Mouse (Mus musculus) erythroid progenitor cell, adult 5-6 weeks (primary cell): ENCODE data around the gene Fndc11. TPM values are rescaled to one million over a fixed set of nuclear protein-coding genes. Genes with fewer than 3 reads are reported as not detected.
"Not testable (repeated sequence)": the region's sequence is repeated elsewhere in the genome, so short reads cannot be mapped to it uniquely, and the experiment has no call there.

ENCODE experiments used
- ATAC-seq: replicated peaks from 2 replicates; pipeline ENCODE4 v1.8.0; 2016; ENCODE audit warnings: moderate number of reproducible peaks, mild to moderate bottlenecking, moderate TSS enrichment, inconsistent platforms; ENCODE audit not compliant: poor library complexity, low FRiP score, severe bottlenecking
- total RNA-seq, 2 experiments: library from RNA; stranded (forward) in 1 of 2; stranded (reverse) in 1 of 2; fragments of 150-400 nt in 1 of 2; fragments of 186-747, 209-891 nt in 1 of 2; gene quantifications; 2 replicates each; pipeline versions ENCODE4 v1.2.3 to v1.2.4; 2015 to 2017; ENCODE audit warnings: low replicate concordance in 2 of 2

Fndc11 gene
- total RNA-seq (2015; ENCODE audit: low replicate concordance) (2.5 TPM in 1 of 2 replicates, not detected in the other), total RNA-seq (2017; ENCODE audit: low replicate concordance) (not detected in 2 replicates)

DNA sequence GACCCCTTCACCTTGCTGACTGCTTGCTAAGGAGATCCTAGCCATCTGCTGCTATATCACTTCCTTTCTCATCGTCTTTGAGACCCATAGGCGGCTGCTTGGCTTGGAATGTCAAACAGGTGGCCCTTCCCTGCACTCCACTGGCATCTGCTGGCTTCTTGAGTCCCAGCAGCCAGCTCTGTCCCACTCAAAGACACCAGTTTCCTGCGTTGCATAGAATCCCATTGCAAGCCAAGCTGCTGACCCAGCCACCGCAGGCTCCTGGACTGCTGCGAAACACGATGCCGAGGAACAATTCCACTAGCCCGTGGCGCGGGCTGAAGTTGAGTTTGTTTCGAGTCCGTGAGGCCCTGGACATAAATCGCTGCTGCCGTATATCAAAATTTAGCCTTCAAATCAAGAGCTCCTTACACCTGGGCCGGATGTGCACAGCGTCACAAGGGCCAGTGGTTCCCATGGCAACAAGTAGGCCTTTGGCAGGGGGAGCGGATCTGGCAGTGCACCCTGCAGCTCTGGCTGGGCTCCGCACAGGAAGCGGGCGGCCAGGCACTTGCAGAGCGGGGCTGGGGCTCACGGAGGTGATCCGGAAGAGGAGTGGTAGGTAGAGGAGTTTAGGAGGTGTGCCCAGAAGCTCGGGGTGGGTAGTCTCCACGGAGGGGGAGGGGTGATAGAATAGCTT lies at the start of gene Fndc11:
Gene Fndc11, plus strand, starts transcription at position 476 of the 679 bp plus-strand sequence.
- ATAC-seq, result no peak

DNA sequence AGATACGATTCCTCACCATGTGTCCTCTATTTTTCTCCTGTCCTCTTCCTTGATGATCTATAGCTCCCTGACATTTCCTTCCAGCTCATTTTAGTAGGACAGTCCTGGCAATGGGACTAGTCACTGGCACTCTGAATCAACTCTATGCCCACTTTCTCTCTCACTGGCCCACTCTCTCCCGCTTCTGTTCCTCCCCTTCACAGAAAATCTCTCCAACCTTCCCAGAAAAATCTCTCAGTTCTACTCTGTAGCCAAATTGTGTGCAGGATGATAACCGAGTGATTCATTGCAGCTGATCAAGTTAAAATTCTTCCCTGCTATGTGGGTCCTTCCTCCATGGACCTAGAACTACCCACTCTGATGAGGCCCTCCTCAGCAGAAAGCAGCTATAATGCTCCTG lies 45.2 kb upstream of the Fndc11 start:
- no peak for ATAC-seq

DNA sequence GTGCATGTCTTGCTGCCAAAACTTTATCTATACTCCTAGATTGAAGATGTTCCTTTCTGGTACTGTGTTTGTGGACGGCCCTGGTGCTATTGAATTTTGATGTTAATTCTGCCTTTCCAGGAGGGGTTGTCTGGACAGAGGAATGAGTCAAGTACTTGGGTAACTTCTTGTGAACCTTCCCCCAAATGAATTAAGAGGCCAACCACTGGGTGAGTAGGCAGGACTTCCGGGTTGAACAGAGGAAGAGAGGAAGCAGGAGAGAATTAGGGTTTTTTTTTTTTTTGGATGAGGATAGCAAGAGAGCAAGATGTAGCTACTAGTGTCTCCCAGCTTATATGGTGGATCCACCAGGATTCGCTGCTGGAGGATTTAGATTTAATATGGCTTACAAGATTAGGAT lies 41.8 kb upstream of the Fndc11 start:
- no peak for ATAC-seq

DNA sequence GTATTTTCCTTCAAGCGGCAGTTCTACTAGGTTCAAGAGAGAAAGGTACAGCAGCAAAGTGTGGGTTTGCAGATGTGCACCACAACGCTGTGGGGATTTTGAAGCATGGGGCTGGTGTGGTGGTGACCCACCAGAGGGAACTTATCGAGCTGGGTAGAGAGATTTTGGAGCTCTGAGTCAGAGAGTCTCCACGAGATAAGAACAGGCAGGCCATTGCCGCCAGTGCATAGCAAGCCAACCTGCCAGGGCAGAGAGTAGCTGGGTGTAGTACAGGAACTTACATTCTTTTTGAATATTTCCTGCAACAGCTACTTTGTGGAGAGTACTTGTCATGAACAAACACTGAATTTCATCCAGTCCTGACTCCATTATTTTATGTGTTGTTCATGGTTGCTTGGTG lies 41.3 kb upstream of the Fndc11 start:
- ATAC-seq, result no peak

DNA sequence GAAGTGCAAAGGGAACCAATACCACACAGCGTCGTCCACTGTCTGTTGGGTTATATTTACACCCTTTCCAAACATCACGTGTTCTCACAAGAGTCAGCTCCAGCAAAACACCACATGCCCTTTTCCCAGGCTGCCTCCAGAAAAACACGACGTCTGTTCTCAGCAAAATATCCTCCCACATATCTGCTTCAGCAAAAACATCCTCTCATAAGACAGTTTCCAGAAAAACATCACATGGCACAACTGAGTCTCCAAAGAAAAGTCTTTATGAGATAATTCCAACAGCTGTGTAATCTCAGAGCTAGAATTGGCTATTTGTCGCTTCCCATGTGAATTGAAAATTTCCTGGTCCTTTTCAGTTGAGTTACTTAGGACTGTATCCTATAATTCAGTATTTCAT lies 38.9 kb upstream of the Fndc11 start:
- ATAC-seq, result no peak

DNA sequence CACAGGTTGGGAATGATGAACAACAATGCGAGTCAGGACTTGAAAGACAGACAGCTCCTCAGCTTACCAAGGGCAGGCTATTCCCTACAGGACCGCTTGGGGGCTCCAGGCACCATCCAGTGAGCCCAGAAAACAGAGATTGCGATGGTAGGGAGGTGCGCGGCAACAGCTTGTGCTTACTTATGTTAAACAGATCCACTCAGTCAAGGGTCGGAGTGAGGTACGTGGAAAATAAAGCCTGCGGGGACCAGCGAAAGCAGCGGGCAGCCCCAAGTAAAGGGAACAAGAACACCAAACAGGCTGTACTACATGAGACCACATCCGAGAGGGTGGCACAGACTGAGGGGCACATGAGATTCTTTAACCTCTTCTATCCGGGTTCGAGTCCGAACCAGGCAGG lies 33.2 kb upstream of the Fndc11 start:
- ATAC-seq, result peak; percentile 86

DNA sequence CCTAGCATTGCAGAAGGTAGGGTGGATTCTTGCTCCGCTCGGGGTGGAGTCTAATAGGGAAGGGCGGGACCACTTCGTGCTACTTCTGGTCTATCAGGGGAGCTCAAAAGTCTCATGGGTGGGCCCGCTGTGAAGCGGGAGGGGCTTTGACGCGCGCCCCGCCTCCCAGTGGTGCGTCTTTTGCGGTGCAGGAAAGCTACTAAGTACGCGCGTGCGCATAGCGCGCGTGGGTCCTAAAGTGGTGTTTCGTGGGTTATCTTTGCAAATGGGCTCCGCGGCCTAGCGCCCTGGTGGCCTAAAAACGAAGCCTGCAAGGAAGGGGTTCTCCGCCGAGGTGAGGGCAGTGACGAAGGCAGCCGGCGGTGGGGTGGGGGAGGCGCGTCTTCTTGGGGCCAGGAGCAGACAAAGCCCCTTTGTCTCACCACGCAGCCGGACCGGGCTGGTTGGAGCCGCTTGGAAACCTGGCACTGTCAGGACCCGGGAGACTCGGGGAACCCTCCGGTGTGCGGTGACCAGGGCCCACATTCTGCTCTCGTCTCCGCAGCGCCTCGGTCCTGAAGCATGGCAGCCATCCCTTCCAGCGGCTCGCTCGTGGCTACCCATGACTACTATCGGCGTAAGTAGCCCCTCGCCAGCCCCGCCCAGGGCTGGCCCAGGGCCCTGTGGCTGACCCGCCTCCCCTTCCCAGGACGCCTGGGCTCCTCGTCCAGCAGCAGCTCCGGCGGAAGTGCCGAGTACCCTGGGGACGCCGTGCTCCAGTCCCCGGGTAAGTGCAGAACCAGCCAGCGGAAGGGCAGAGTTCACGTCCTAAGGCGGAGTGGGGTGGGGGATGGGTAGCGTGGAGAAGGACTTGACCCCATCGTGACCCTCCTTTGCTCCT lies 32.5 kb upstream of the Fndc11 start, which contains the start of gene Ppdpf:
Gene Ppdpf, plus strand, starts transcription at position 127 of the 880 bp plus-strand sequence.
- peak; percentile 93 for ATAC-seq

DNA sequence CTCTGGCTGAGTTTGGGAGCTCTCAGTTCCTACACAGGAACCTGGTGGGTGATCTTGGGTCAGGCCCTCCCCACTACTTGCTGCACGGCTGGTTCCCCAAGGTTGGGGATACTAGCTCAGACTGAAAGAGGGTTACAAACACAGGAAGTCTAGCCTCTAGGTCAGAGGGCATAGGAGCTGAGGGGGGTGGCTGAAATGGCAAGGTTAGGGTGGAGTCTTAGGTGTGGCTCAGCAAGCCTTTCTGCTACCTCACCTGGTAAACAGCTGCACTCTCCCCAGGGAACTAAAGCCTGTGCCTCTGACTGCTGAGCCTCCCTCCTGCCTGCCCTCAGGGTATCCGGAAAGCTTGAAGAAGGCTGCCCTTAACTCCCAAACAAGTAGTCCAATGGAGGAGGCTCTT lies 31.1 kb upstream of the Fndc11 start:
- no peak for ATAC-seq

DNA sequence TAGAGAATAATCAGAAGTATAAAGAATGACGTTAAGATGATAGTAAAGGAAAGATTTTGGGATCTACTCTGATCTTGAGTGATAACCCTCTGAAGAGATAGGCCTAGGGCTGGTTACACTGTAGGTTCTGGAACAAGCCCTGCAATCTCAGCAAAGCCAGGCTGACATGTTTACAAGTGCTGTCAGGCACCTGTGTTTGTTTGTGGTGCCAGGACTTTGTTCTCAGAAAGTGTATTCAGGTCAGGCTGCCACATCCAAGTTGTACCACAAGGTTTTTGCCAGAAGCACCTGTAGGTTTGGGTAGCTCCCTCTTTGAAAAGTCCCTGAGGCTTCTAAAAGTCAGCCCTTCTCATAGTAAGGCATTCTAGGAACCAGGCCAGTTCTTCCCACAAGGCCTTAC lies 30.5 kb upstream of the Fndc11 start:
- ATAC-seq, result no peak

DNA sequence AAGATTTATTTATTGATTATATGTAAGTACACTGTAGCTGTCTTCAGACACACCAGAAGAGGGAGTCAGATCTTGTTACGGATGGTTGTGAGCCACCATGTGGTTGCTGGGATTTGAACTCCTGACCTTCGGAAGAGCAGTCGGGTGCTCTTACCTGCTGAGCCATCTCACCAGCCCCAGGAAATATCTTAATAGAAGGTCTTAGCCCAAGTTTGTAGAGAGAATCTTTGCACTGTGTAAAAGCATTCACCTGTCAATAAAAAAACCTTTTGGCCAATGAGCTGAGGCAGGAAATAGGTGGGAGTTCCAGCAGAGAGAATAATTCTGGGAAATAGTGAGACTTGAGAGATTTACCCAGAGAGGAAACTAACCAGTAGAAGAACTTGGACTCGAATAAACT lies 28.4 kb upstream of the Fndc11 start:
- not testable (repeated sequence) for ATAC-seq

DNA sequence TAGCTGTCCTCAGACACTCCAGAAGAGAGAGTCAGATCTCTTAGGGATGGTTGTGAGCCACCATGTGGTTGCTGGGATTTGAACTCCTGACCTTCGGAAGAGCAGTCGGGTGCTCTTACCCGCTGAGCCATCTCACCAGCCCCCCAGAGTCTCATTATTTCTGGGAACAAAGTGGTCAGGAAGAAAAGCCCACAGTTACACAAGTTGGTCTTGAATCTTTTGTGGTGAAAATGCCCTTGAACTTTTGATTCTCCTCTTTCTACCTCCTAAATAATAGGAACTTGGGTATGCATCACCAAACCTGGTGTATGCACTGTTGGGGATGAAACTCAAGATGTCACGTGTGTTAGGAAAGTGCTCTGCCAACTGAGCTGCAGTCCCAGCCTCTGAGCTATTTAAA lies 27.9 kb upstream of the Fndc11 start:
- no peak for ATAC-seq

DNA sequence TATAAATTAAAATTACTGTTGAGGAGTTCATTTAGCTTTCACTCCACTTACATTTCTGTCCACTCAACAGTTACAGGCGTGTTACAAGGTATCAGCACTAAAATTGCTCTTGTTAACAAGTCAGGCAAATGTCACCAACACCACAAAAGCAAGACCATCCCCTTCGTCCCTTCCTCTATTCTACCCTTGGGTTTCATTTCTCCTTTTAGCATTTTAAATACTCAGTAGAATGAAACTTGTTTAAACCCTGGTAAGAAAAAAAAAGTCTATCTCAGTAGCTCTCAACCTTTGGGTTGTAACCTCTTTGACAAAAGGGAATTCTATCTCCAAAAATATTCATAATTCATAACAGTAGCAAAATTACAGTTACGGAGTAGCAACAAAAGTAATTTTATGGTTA lies 26.8 kb upstream of the Fndc11 start:
- no peak for ATAC-seq

DNA sequence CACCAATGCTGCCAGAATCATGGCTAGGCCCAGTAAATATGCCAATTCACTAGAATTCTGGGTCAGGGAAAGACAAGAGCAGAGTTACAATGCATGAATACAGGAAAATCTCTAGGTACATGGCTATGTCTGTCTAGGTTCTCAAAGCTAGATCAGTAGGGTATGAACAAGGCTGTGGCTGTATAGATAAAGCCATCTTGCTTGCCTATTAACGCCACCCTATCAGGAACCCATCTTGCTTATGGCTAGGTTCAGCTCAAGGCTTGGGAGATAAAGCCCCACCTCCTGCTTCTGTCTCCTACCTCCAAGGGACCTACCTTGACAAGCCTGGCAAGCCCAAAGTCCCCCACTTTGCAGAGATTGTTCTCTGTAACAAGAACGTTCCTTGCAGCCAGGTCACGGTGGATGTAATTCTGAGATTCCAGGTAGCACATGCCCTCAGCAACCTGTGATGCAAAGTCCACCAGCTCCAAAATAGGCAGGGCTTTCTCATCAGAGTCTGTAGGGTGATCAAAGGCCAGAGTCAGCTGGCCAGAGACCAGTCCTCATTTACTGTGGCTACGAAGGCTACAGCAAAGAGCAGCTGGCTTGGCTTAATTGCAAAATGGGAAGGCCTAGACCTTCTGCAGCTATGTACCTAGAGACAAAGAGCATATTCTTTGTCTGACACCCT lies 23.0 kb upstream of the Fndc11 start:
- ATAC-seq, result no peak

DNA sequence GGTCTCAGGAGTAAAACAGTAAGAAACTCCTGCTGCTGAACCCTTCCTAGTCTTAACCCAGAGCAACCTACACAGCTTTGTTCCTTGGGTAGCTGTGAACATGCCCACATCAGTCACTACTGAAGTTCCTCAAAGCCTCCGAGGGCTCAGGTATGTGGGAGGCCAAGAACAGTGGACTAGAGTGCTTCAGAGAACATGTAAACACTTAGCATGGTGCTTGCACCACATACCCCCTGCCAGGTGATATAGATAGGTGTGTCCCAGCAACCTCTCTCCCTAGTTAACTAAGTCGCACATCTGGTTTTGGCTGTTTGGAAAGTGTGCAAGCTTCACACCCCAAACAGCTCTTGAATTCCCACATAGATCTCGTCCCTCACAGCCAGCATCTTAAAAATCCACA lies 18.2 kb upstream of the Fndc11 start:
- no peak for ATAC-seq

DNA sequence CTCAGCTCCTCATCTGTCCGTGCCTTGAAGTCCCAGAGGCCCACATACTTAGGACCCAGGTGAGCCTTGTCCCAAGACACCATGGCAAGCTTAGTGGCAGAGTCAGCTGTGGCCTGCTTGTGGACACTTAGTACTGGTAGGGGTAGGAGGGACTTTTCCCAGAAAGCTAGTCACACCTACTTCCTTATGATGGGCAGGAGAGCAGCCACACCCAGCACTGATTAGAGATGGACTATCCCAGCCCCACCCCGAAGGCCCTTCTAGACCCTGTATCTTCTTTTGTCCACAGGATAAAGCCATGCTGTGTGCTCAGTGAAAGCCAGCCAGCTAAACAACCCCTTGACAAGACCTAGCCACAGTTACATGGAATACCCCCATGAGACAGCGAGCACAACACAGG lies 17.4 kb upstream of the Fndc11 start, which contains the start of gene Ptk6:
Gene Ptk6, minus strand, starts transcription at position 368 of the 400 bp plus-strand sequence.
- no peak for ATAC-seq

DNA sequence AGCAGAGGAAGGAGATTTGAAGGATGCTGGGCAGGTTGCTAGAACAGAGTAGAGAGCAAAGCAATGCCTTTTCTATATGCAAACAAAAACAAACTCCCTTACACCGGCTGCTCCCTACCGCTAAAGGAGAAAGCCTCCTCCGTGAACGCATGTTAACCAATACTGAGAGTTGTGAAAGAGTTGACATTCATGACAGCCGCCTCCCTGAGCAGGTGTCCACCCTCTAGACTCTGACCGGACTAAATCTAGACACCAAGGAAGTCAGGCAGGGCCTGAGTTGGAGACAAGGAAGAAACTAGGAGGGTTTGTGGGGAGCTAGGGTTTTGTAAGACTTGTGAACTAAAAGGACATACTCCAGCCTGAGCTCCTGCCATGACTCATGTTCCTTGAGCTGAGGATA lies 16.9 kb upstream of the Fndc11 start:
- no peak for ATAC-seq

DNA sequence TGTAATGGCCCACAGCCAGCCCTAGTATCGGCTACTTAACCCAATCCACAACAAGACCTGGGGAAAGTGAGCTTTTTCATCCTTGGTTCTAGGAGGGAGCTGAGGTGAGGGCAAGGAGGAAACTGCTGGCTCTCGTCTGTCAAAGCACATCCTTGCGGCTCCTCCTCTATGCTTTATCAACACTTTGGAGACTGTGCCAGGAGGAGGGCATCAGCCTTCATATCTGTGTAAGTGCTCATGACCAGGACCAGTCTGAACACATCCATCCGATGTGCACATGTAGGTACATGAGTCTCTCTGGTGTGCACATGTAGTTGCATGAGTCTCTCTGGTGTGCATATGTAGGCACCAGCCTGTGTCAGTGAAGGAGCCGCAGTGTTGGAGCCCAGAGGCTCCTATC lies 14.1 kb upstream of the Fndc11 start:
- ATAC-seq, result peak; percentile 81

DNA sequence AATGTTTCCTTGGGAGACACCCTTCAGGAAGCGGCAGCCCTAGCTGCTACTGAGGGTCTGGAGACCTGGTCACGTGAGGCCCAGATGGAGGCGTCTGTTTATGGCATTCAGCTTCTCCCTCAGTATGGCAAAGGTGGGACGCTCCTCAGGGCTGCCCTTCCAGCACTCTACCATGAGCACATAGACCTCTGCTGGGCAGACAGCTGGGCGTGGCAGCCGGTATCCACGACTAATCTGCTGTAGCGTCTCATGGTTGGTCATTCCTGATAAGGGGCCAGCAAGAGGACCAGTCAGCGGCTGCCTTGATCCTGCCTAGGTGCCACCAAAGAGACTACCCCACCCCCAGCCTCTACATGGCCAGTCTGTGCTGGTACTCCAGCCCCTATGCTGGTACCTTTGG lies 13.7 kb upstream of the Fndc11 start:
- peak; percentile 89 for ATAC-seq

DNA sequence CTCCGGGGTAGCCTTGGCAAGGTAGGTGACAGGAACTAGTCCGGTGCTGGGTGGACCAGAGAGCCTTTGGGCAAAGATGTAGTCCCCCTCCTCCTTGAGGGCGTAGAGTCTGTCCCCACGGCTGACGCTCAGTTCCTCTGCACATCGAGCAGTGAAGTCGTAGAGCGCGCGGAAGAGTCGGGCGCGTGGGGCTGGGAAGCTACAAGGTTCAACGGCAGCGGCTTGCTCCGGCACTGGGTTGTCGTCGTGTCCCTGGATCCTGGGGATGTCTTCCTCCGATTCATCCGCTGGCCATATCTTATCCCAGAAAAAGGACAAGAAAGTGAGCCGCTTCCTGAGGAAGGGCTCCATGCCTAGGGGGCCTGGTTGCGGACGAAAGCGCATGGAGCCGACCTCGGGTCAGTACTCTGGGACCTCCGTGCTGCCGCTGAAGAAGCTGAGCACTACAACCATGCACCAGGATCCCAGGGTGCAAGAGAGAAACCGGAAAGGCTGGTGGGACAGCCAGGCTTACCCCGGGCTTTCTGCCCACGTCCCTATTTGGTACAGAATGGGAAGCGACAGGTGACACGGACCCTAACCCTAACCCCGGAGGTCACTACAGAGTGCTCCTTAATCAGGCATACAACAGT lies 7.3 kb upstream of the Fndc11 start:
- peak; percentile 37; the same call in 1 of the 2 replicates for ATAC-seq

DNA sequence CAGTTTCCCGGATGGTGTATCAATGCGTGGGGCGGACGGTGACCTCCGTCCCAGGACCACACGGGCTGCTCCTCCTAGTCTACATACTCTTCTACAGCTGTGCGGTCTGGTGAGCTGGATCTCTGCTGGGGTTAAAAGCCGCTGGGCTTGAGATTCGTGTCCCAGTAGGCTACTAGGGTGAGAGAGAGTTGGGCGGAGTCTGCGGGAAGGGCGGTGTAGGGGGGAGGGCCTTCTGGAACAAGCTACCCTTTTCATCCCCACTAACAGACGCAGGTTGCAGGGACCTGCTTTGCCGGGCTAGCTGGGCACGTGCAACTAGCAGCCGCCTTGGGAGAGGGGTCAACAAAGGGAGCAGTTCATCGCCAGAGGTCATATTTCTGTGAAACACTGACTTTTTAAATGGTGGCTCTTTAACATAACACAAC lies 6.8 kb upstream of the Fndc11 start, which contains the start of gene Srms:
Gene Srms, minus strand, starts transcription at position 165 of the 425 bp plus-strand sequence.
- peak; percentile 76 for ATAC-seq
